Mouse (Mus musculus): ENCODE data around the gene Ppp1r18.
"Not testable (repeated sequence)": the region's sequence is repeated elsewhere in the genome, so short reads cannot be mapped to it uniquely, and the experiment has no call there.

Gene Ppp1r18

DNA sequence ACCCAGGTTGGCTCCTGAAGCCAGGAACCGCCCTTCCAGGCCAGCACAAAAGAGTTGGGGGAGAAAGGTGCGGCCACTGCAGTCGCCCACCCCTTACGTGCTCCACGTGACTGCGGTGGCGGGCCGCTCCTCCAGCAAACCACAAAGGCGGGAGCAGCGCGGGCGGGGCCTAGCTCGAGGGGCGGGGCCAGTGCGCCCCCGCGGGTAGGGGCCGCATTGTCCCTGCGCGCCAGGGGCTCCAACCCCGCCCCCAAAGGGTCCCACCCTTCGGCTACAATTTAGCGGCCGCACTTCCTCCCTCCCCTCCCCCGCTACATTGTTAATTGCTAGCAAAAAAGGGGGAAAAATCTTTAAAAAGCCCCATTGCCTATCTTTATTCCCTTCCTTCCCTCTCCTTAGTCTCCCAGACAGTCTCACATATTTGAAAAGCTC, 28.4 kb upstream of the Ppp1r18 start:
- peak; percentile 79 for DNase-seq (ENCODE audit: low read depth, low spot score)

DNA sequence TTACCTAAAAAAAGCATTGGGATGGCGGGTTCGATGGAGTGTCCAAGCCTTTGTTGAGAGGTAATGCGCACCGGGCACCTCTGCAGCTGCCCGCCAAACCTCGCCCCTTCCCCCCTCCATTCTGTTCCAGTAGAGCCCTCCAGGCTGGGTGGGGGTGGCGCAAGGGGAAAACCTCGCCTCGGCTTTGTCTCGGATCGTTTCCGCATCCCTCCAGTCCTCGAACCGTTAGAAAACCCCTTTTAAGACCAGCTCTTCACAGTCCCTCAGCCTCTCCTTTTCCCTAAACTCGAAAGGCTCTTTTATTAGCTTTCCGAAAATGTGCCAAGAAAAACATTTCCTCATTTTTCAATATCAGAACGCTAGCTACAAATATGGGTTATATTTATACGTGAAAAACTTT, 27.9 kb upstream of the Ppp1r18 start:
- no peak for DNase-seq (ENCODE audit: low read depth, low spot score)

DNA sequence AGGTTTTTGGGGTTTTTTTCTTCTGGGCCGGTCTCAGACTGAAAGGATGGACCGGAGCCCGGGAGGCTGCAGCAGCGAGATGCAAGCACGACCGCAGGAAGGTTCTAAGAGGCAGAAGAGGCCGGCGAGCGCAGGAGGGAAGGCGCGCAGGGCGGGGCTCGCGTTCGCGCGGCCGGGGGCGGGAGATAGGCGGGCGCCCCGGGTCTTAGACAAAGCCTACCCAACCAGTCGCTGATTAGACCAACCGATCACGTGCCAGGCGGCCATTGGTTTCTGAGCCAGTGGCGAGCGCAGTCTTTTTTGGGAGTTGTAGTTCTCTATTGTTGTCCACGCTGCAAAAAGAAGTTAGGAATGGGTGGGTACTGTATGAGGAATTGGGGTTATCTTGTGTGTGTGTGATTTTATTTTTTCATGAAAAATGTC, 27.3 kb upstream of the Ppp1r18 start, which contains the start of gene Tubb5:
Tubb5 (minus strand) TSS at position 185 of the 423 bp plus-strand sequence.
- peak; percentile 97 for DNase-seq (ENCODE audit: low read depth, low spot score)

DNA sequence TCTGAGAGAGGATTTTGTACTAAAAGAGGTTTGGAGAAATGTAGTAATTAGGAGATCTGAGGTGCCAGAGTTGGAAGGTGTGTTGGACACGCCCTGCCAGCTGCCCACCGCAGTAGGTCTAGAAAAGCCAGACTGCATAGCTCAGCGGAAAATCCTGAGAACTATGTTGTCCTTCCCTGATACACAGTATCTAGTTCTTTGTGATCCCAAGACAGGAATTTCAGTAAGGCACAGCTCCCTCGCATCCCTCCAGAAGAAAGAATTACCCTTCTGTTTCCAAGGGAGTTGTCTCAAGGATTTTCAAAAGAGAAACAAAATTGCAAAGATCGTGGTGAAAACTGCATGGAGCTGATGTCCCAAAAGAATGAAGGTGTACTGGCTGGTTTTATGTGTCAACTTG, 26.8 kb upstream of the Ppp1r18 start:
- DNase-seq (ENCODE audit: low read depth, low spot score) = no peak

GRCm38 (mm10) chr17:35839002-35839401, 26.4 kb upstream of the Ppp1r18 start:
- DNase-seq (ENCODE audit: low read depth, low spot score) = not testable (repeated sequence)

DNA sequence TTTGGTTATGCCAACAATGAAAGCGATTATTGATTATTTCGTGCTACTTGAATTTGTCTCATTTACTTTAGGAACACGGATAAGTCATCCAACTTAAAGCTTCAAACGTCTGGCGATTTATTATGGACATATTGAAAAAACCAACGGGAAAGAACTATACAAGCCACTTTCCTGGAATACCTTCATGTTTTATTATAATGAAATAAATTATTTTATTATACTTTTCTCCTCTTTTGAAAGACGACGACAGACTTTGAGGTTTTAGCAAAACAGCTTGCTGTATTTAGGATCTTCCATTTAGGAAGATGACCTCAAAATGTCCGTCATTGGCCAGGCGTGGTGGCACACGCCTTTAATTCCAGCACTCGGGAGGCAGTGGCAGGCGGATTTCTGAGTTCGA, 24.8 kb upstream of the Ppp1r18 start:
- DNase-seq (ENCODE audit: low read depth, low spot score) = no peak

GRCm38 (mm10) chr17:35841076-35841950, 24.1 kb upstream of the Ppp1r18 start, which contains the start of gene Mdc1:
Gene Mdc1 (plus strand): TSS chr17:35841515.
- DNase-seq (ENCODE audit: low read depth, low spot score) = peak; percentile 100

DNA sequence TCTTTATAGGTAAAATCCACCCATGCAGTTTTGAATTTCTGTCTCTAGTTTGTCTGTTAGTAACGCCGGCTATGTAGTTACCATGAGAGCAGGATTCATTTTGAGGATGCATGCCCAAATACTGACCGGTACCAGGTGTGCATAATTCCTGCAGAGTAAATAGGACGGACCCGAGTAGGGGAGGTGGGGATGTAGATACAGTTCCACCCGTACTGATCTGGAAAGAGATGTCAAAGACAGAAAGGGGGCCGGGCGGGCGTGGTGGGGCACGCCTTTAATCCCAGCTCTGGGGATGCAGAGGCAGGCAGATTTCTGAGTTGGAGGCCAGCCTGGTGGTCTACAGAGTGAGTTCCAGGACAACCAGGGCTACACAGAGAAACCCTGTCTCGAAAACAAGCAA, 23.4 kb upstream of the Ppp1r18 start:
- DNase-seq (ENCODE audit: low read depth, low spot score) = no peak

- no peak for DNase-seq (ENCODE audit: low read depth, low spot score)
Observed at GRCm38 (mm10) chr17:35843514-35843913, 21.9 kb upstream of the Ppp1r18 start.

GRCm38 (mm10) chr17:35848112-35848511, 17.3 kb upstream of the Ppp1r18 start:
- DNase-seq (ENCODE audit: low read depth, low spot score) = no peak

- DNase-seq (ENCODE audit: low read depth, low spot score) = no peak
Observed at GRCm38 (mm10) chr17:35850974-35851373, 14.4 kb upstream of the Ppp1r18 start.

GRCm38 (mm10) chr17:35859371-35859770, 6.0 kb upstream of the Ppp1r18 start:
- DNase-seq (ENCODE audit: low read depth, low spot score) = no peak

GRCm38 (mm10) chr17:35859835-35860234, 5.6 kb upstream of the Ppp1r18 start:
- DNase-seq (ENCODE audit: low read depth, low spot score) = no peak

DNA sequence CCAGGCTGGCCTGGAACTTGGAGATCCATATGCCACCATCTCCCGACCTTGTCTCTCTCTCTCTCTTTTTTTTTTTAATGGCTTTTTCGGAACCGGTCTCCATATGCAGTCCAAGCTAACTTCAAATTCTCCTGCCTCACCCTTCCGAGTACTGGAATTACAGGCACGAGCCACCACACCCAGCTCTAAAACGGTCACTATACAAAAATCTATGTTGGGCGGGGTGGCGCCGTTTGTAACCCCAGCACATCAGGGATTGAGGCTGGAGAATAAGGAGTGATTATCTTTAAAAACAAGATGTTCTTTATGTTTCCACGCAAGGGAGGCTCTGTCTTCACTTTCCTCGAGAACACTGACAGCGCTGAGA, 4.6 kb upstream of the Ppp1r18 start:
- DNase-seq (ENCODE audit: low read depth, low spot score) = no peak

DNA sequence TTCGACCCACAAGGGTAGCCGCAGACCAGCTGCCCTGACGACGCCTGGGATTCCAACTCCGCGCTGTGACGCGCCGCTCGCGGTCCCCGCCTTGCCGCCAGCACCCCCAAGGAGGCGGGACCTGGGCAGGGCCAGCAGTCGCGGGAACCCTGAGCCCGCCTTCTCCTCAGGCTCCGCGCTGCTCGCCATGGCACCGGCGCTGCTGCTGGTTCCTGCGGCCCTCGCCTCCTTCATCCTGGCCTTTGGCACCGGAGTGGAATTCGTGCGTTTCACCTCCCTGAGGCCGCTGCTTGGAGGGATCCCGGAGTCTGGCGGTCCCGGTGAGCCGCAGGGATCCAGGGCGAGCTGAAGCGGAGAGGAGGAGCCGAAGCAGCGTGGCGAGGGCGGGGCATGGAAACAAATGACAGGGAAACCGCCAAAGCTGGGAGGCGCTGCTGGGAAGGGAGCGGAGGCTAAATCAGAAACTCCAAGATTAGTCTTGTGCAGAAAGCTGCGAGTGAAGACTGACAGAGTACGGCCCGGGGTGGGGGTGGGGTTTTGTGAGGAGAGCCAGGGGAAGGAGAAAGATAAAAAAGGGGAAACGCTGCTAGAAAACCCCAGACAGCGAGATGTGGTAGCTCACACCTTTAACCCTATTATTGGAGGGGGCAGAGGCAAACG, 4.1 kb upstream of the Ppp1r18 start, which contains the start of gene Nrm:
Nrm (plus strand) TSS at position 121 of the 660 bp plus-strand sequence.
- no peak for DNase-seq (ENCODE audit: low read depth, low spot score)

DNA sequence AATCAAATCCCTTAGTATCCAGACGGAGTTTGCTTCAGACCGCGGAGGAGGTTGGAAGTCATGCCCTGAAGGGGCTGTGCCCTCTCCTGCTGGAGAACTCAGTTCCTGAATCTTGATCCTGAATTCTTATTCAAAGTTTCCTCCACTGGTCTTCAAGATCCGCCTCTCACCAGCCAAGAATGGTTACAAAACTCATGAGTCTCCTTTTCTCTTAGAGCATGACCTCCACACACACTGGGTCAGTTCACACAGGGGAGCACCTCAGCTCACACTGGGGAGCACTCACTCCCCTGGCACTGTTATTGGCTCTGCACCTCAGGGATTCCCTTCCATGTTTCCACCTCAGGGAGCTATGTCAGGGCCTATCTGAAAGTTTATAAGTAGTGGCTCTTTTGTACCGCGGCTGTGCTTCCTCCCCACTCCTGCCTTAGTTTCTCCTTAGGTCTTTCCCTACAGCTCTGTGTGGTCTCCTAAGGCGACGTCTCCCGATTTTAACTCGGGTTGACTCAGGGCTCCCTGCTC, 500 bp upstream of the Ppp1r18 start:
- no peak for DNase-seq (ENCODE audit: low read depth, low spot score)

DNA sequence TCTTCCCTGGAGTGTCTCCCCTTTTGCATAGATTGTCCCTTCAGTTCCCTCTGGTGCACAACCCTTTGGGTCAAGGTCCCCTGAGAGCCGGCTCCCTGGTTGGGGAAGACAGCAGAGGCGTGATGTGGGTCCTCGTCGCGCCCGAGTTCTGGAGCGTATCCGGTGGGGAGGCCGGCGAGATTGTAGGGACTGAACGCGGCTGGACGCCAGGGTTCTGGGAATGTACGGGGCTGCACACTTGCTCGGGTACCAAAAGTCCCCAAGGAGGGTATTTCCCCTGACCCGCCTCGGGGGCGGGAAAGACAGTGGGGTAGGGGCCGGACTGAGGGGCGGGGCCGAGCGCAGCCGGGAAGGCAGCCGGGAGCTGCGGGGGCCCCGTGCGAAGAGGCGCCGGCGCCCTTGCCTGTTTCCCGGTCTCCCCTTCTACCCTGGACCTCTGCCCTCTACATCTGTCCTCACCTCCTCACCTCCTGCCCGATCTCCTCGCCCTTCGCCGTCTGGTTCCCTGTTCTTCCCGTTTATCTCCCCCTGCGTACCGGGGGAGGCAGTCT, 963 bp downstream of the Ppp1r18 start:
- DNase-seq (ENCODE audit: low read depth, low spot score) = no peak

GRCm38 (mm10) chr17:35866911-35867890, 1.8 kb downstream of the Ppp1r18 start:
- DNase-seq (ENCODE audit: low read depth, low spot score) = no peak

DNA sequence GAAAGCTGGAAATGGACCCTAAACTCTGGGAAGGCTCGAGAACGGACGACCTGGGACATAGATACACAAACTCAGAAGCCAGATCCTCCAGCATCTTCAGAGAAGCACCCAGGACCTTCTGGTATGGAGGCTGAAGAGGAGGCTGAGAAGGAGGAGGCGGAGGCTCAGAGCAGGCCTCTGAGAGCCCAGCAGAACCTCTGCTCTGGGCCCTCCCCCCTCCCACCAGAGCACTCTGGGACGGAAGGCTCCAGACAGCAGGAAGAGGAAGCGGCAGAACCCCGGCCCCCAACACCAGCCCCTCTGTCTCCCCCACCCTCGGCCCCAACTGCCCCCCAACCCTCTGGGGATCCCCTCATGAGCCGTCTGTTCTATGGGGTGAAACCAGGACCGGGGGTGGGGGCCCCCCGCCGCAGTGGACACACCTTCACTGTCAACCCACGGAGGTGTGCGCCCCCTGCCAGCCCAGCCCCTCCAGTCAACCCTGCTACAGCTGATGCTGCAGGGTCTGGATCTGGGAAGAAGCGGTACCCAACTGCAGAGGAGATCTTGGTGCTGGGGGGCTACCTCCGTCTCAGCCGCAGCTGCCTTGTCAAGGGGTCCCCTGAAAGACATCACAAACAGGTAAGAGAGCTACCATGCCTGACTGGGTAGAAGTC, 2.9 kb downstream of the Ppp1r18 start:
- no peak for DNase-seq (ENCODE audit: low read depth, low spot score)

DNA sequence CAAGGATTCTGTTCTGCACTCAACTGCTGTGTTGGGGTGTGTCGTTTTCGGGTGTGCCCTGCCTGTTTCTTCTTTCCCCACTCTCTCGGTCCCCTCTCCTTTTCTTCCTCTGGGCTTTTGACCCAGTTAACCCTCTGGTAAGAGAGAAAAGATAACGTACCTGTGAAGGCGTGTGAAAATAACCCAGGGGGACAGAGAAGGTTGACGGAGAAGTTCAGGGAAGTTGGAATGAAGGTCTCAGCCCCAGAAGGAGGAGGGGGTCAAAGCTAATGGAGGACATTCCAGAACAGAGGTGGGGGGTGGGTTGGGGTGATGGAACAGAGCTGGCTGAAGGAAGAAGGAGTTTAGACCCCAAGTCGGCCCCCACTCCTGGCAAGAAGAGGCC, 3.6 kb downstream of the Ppp1r18 start:
- DNase-seq (ENCODE audit: low read depth, low spot score) = no peak
